13 mouse cellular contexts compared by ENCODE assay signal in genomic region chr15:87188816-87189455, GRCm38 (mm10).
A peak's percentile ranks its signal among the peaks of the same experiment; 100 is the strongest.
DNase-seq lines count a peak whose midpoint lies in the region; TF ChIP-seq lines count a peak whose summit lies in the region.
"Had no signal": no experiment of that assay in that cellular context is flagged by ENCODE, and none has a peak within 500 bp of the region (broad histone marks: within the 10 kb centered on the region; RNA-seq: fewer than 3 reads in every experiment).

No protein-coding gene starts in this region.

- no peaks in the 10 kb centered on the region for H3K36me3 ChIP-seq in testis, adult 2 months (ENCODE audit: control insufficient read depth, insufficient read depth, low read length)
- H3K36me3 ChIP-seq: limb, embryonic 10.5 days; lung, embryonic 15.5 days had no signal

- H3K4me1 ChIP-seq in testis, adult 2 months (ENCODE audit: control insufficient read depth, insufficient read depth, low read length): no peaks in the 10 kb centered on the region; the same call in 1 of the 2 replicates
- H3K4me1 ChIP-seq: limb, embryonic 10.5 days; lung, embryonic 15.5 days had no signal

- no peak overlapping the region for H3K27ac ChIP-seq in layer of hippocampus, adult 2 months
- no peak overlapping the region for H3K27ac ChIP-seq in testis, adult 2 months (ENCODE audit: control insufficient read depth, insufficient read depth, low read depth, low read length)
- H3K27ac ChIP-seq: limb, embryonic 10.5 days; lung, embryonic 15.5 days had no signal

- no peak for TF ChIP-seq POLR2A in testis, adult 2 months (IDR thresholded peaks at IDR 0.05; ENCODE audit: control insufficient read depth, low read depth, low read length)

- DNase-seq in embryo, embryonic 10.5 days (ENCODE audit: low spot score): peak; percentile 36
- no peak for DNase-seq in embryo, embryonic 11 days
- DNase-seq in layer of hippocampus, adult 2 months (ENCODE audit: low spot score in 2 of 2): no peak
- no peak for DNase-seq in layer of hippocampus, postnatal 25 days (ENCODE audit: extremely low spot score in 1 of 2, low spot score in 1 of 2)
- DNase-seq in testis, postnatal 14 days (ENCODE audit: low spot score): no peak
- no peak for DNase-seq in urinary bladder, postnatal 25 days (ENCODE audit: low spot score)
- DNase-seq in adrenal gland, postnatal 4 days (ENCODE audit: low spot score in 2 of 2): no peak
- DNase-seq: cerebellum, adult 18-20 months; heart, postnatal 10 days; thymus, postnatal 14 days had no signal

- no peak overlapping the region for H3K4me3 ChIP-seq in layer of hippocampus, adult 2 months
- no peak overlapping the region for H3K4me3 ChIP-seq in testis, adult 2 months (ENCODE audit: control insufficient read depth, low read depth, low read length)
- H3K4me3 ChIP-seq: limb, embryonic 10.5 days; lung, embryonic 15.5 days had no signal

- peak; percentile 59 for TF ChIP-seq CTCF in layer of hippocampus, adult 2 months (conservative IDR thresholded peaks at IDR 0.05)
- peak; percentile 72; the same call in 1 of the 2 replicates for TF ChIP-seq CTCF in testis, adult 2 months (IDR thresholded peaks at IDR 0.05; ENCODE audit: control insufficient read depth, insufficient read depth, insufficient replicate concordance, low read depth, low read length)

- H3K27me3 ChIP-seq in testis, adult 2 months (ENCODE audit: control insufficient read depth, insufficient read depth, low read length): no peaks in the 10 kb centered on the region
- H3K27me3 ChIP-seq: lung, embryonic 15.5 days had no signal
